Mouse (Mus musculus) thymus, postnatal 4 days (tissue): ENCODE data around the gene Hoxa7.

Source experiments
- DNase-seq: peaks from one replicate; pipeline ENCODE4 v3.0.0; 2021

The Hoxa7 gene

GRCm38 (mm10) chr6:52221337-52221992 lies at the start of gene Hoxa7:
TSS of gene Hoxa7 (minus strand) at chr6:52221854.
- DNase-seq = peak; percentile 88

GRCm38 (mm10) chr6:52270494-52271480 lies 49.1 kb upstream of the Hoxa7 start:
- DNase-seq = peak; percentile 78

- no peak for DNase-seq
Measured at GRCm38 (mm10) chr6:52268756-52269155, 47.1 kb upstream of the Hoxa7 start.

GRCm38 (mm10) chr6:52268341-52268740 lies 46.7 kb upstream of the Hoxa7 start:
- no peak for DNase-seq

- no peak for DNase-seq
Measured at GRCm38 (mm10) chr6:52267691-52268090, 46.0 kb upstream of the Hoxa7 start.

- DNase-seq = no peak
Measured at GRCm38 (mm10) chr6:52267221-52267620, 45.6 kb upstream of the Hoxa7 start.

GRCm38 (mm10) chr6:52266666-52266985 lies 45.0 kb upstream of the Hoxa7 start:
- DNase-seq = no peak

GRCm38 (mm10) chr6:52265913-52266665 lies 44.4 kb upstream of the Hoxa7 start:
- DNase-seq = peak; percentile 14

- DNase-seq = no peak
Measured at GRCm38 (mm10) chr6:52265306-52265912, 43.8 kb upstream of the Hoxa7 start.

- DNase-seq = no peak
Measured at GRCm38 (mm10) chr6:52264106-52264790, 42.6 kb upstream of the Hoxa7 start.

- no peak for DNase-seq
Measured at GRCm38 (mm10) chr6:52263321-52263585, 41.6 kb upstream of the Hoxa7 start.

GRCm38 (mm10) chr6:52262463-52263320 lies 41.0 kb upstream of the Hoxa7 start:
- peak; percentile 26 for DNase-seq

GRCm38 (mm10) chr6:52261751-52262462 lies 40.3 kb upstream of the Hoxa7 start:
- no peak for DNase-seq

GRCm38 (mm10) chr6:52260654-52261575 lies 39.3 kb upstream of the Hoxa7 start, which contains the start of gene Hoxa13:
TSS of gene Hoxa13 (minus strand) at chr6:52260880.
- peak; percentile 83 for DNase-seq

- DNase-seq = no peak
Measured at GRCm38 (mm10) chr6:52259811-52260261, 38.2 kb upstream of the Hoxa7 start.

GRCm38 (mm10) chr6:52259081-52259790 lies 37.6 kb upstream of the Hoxa7 start:
- peak; percentile 42 for DNase-seq

GRCm38 (mm10) chr6:52256956-52257355 lies 35.3 kb upstream of the Hoxa7 start:
- DNase-seq = peak; percentile 94
